Mouse (Mus musculus) neutrophil, adult 65 days (primary cell): ENCODE measurements around the gene Olfr906. TPM values are rescaled to one million over a fixed set of nuclear protein-coding genes. Genes with fewer than 3 reads are reported as not detected.

Experiments used
- total RNA-seq: library from RNA; stranded (reverse); gene quantifications from 2 replicates; pipeline ENCODE4 v1.2.4, GENCODE M21; 2023

The Olfr906 gene
- total RNA-seq, result not detected in 2 replicates

DNA sequence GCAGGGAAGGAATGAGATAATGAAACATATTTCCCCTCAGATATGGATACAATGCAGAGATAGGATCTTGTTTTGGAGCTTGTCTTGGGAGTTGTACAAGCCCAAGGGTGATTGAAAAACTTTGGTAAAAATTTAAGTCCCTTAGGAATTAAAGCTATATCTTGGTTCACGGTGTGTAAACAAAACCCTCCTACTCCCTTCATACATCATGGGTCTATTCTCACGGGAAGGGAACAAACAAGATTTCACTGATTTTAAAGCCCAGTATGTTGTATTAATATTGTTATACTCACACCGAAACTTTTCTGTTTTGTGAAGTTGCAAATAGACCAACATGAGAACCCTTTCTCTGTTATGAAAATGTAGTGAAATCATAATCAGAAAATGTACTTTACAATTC is at the start of gene Olfr906:
Olfr906 (plus strand) TSS at position 301 of the 400 bp plus-strand sequence.

DNA sequence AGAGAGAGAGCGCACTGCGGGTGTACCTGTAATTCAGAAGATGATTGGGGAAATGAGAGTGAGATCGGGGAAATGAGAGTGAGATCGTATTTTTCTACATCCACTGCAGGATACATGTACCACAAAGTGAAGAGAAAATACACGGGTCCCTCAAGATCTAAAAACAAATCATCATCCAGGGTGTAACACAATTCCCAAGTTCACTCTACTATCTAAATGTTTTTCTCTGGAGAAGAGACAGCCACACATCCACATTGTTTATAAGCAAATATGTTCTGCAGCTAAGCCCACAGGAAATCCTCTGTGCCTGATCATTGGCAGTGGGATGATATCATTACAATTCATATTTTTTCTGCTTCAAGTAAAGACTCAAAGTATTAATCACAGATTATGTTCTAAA is 39.5 kb upstream of the Olfr906 start, which contains the start of gene Olfr902:
Olfr902 (plus strand) TSS at position 301 of the 400 bp plus-strand sequence.

DNA sequence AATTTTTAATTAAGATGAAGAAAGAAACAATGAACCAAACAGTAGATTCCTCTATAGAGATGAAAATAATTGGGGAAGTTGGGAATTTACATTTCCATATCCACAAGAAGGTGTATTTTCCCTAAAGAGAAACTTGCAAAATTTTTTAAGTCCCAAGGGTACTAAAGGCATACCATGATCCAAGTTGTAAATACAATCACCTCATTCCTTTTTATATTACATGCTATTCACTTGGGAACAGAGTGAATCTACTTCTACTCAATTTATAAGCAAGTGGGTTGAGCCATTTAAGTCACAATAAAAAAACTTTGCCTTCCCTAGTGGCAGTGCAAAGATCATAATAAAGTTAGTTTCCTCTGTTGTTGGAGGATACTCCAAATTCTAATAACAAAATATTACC is 24.0 kb upstream of the Olfr906 start, which contains the start of gene Olfr904:
Olfr904 (plus strand) TSS at position 301 of the 400 bp plus-strand sequence.

DNA sequence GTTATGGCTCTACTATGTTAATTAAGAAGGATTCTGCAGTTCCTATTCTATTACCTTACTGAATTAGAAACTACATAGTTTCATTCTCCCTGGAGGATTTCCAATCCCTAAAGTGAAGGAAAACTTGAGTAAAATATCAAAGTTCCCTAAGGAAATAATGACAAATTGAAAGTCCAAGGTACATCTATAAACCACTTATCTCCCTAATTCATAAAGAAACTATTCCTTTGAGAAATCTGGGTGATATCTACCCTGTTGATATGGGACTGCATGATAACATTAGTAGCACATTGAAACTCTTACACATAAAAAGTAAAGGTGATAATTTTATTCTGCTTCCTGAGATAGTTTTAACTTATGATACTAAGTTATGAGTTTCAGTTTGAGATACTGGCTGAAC is 16.1 kb upstream of the Olfr906 start, which contains the start of gene Olfr905:
Olfr905 (plus strand) TSS at position 301 of the 400 bp plus-strand sequence.

DNA sequence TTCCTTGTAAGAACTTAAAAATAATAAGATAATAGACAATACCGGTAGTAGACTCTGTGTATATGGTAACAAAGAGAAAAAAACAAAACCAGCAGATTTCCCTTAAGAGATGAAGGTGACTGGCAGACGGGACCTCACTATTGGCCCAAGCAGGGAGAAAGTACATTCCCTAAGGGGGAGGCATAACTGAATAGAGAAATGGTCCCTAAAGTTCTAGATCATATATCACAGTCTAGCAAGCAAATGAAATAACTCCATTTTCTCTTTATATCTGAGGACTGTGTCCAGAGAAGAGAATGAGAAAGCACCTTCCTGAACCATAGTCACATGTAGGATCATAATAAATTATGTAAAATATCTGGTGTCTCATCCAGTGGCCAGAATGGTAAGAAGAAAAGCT is 8.6 kb downstream of the Olfr906 start, which contains the start of gene Olfr907:
Olfr907 (plus strand) TSS at position 301 of the 400 bp plus-strand sequence.

DNA sequence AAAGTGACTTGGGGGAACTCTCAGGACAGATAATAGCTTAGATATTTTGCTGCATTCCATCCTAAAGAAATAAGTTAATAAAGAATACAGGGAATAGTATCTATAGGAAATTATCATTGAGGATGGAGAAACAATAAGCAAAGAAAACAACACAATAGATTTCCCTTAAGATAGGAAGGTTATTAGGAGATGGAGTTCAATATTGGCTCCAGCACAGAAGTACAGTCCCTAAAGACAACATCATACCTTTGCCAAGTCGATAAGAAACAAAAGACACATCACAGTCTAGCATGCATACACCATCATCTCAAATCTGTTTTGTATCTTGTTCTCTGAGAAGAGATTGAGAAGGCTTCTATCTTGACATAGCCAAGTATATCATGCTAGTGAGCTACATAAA is 34.4 kb downstream of the Olfr906 start, which contains the start of gene Olfr911-ps1:
Olfr911-ps1 (plus strand) TSS at position 301 of the 400 bp plus-strand sequence.

DNA sequence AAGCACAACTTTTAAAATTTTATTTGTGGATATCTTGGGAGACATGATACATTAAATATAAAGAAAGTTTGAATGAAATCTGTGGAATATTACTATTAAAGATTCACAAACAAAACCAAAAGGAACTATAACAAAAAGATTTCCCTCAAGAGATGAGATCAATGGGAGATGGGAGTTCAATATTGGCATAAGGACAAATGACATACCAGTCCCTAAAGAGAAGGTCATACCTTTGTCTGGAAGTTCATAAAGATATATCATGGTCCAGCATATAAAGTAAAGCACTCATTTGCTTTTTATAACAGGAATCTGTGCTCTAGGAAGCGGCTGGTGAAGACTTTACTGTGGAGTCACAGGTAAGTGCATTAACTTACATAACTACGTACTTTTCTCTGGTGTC is 50.7 kb downstream of the Olfr906 start, which contains the start of gene Olfr910:
Olfr910 (plus strand) TSS at position 301 of the 400 bp plus-strand sequence.

Other genes starting within 250 kb of the Olfr906 start
- gene Olfr143, start 234.3 kb upstream of the Olfr906 start, total RNA-seq, result not detected in 2 replicates
- gene Olfr895, start 219.2 kb upstream of the Olfr906 start, total RNA-seq, result not detected in 2 replicates
- gene Olfr896-ps1, start 196.0 kb upstream of the Olfr906 start, total RNA-seq, result not detected in 2 replicates
- not detected in 2 replicates for gene Olfr25, start 158.0 kb upstream of the Olfr906 start, total RNA-seq
- gene Olfr898, start 138.7 kb upstream of the Olfr906 start, total RNA-seq, result not detected in 2 replicates
- not detected in 2 replicates for gene Olfr250, start 120.2 kb upstream of the Olfr906 start, total RNA-seq
- not detected in 2 replicates for gene Olfr251, start 110.0 kb upstream of the Olfr906 start, total RNA-seq
- gene Olfr147, start 85.4 kb upstream of the Olfr906 start, total RNA-seq, result not detected in 2 replicates
- gene Olfr901, start 57.6 kb upstream of the Olfr906 start, total RNA-seq, result not detected in 2 replicates
- not detected in 2 replicates for gene Olfr902, start 39.4 kb upstream of the Olfr906 start, total RNA-seq
- gene Olfr904, start 23.9 kb upstream of the Olfr906 start, total RNA-seq, result not detected in 2 replicates
- 0.14 TPM in 1 of 2 replicates, not detected in the other for gene Olfr905, start 16.0 kb upstream of the Olfr906 start, total RNA-seq
- gene Olfr907, start 8.7 kb downstream of the Olfr906 start, total RNA-seq, result not detected in 2 replicates
- gene Olfr911-ps1, start 34.5 kb downstream of the Olfr906 start, total RNA-seq, result not detected in 2 replicates
- not detected in 2 replicates for gene Olfr910, start 50.8 kb downstream of the Olfr906 start, total RNA-seq
- not detected in 2 replicates for gene Olfr912, start 93.1 kb downstream of the Olfr906 start, total RNA-seq
- gene Olfr913, start 105.7 kb downstream of the Olfr906 start, total RNA-seq, result not detected in 2 replicates
- gene Olfr914, start 118.0 kb downstream of the Olfr906 start, total RNA-seq, result not detected in 2 replicates
- gene Olfr916, start 172.8 kb downstream of the Olfr906 start, total RNA-seq, result not detected in 2 replicates
- not detected in 2 replicates for gene Olfr917, start 178.8 kb downstream of the Olfr906 start, total RNA-seq
- not detected in 2 replicates for gene Olfr918, start 187.5 kb downstream of the Olfr906 start, total RNA-seq
- gene Olfr919, start 216.6 kb downstream of the Olfr906 start, total RNA-seq, result not detected in 2 replicates
- 24.1 and 27.6 TPM in 2 replicates for gene Vwa5a, start 231.2 kb downstream of the Olfr906 start, total RNA-seq